Mouse (Mus musculus) megakaryocyte, embryonic 14.5 days (primary cell): Measurements from ENCODE around the gene Dydc1.

ENCODE experiments used
- FLI1 ChIP-seq: IDR thresholded peaks from 2 replicates; pipeline ENCODE4 v1.6.1; 2012; ENCODE audit warnings: low read length, inconsistent platforms, mixed read lengths
- GATA1 ChIP-seq: IDR thresholded peaks from 3 replicates; pipeline ENCODE4 v1.6.1; 2012; ENCODE audit warnings: mixed read lengths, low read length, inconsistent platforms, borderline replicate concordance

DNA sequence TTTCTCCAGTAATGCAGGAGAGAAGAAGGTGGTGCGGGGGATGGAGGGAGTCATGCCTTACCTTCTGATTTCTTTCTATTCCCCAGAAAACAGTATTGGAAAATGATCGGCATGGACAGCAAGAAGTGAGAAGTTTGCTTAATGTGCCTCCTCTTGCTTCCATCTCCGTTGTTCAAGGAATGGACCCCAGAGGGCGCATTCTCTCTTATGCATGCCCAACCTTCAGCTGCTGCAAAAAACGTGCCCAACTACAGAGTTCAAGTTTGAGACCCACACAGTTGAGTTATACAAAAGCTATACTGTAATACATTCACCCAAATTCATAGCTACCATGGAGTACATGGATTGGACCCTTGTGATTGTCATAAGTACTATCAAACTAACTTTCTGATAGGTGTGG lies 20.2 kb upstream of the Dydc1 start:
- TF ChIP-seq GATA1 (no peak), FLI1 (no peak)
